Mouse (Mus musculus): ENCODE results near the gene Gstm2. TPM values are rescaled to one million over a fixed set of nuclear protein-coding genes. Genes with fewer than 3 reads are reported as not detected.
"Not testable (repeated sequence)": the region's sequence is repeated elsewhere in the genome, so short reads cannot be mapped to it uniquely, and the experiment has no call there.

The Gstm2 gene
- total RNA-seq, 2 experiments from 2014 or later: 46.5 to 48.8 TPM

DNA sequence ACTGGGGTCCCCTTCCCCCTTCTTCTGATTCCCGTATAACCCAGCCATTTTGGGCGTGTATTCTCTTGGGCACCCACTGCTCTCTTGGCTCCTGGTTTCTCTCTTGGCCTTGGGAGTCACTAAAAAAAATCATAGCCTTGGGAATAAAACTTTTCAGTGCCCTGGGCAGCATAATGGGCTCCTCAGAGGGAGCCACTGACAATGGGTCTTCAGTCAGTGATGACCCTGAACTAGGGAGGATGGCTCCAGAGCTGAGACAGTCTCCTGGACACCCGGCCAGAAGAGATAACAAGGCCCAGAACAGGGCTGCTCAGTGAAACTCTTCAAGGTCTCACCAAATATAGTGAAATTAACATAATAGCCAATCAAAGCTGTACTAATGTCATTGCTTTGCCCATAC, 12.3 kb upstream of the Gstm2 start:
- DNase-seq (ENCODE audit: low spot score in 2 of 2): no peak

DNA sequence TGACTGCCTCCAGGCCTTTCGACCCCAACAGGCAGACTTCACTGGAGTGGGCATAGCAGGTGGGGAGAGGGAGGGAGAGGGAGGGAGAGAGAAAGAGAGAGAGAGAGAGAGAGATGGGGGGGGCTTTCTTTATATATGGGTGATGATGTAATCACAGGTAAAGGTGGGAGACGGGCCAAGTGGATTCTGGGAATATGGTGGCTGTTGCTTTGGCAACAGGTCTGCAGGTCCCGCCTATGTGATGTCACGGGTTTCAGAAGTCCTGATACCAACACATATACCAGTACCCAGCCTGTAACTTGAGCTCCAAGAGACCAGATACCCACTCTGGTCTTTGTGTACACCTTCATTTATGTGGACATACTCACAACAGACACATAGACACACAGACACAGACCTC, 10.3 kb upstream of the Gstm2 start:
- no peak for DNase-seq (ENCODE audit: low spot score in 2 of 2)

DNA sequence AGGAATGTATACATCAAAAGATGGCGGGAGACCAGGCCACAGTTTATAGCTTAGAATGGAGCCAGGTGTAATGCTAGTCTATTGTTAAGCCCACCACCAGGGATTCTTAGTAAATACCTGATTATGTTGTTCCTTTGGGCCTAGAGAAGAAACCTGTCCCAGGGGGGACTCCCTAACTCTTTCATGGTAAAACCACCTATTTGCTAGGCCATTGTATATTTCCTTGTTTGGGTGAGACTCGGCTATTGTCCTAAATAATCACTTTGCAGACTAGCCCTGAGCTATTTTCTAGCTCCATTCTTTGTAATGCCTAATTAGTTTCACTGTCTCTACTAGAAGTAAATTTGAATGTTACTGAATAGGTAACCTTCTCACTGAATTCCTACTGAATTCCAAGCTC, 9.7 kb upstream of the Gstm2 start:
- not testable (repeated sequence) for DNase-seq (ENCODE audit: low spot score in 2 of 2)

DNA sequence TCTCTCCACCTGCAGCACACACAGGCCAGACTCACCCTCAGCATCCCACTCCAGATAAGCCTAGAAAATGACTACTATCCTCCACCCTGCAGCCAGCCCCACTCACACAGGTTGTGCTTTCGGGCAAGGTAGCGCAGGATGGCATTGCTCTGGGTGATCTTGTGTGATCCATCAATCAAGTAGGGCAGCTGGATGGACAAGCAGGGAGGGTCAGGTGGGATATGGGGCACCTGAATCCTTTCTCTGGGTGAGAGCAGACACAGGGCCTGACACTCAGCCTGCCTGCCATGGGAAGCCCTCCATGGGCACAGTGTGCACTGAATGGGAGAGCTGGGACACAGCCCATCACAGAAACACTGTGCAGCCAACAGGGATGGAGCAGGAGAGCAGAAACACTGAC, 1.1 kb downstream of the Gstm2 start:
- not testable (repeated sequence) for DNase-seq (ENCODE audit: low spot score in 2 of 2)

DNA sequence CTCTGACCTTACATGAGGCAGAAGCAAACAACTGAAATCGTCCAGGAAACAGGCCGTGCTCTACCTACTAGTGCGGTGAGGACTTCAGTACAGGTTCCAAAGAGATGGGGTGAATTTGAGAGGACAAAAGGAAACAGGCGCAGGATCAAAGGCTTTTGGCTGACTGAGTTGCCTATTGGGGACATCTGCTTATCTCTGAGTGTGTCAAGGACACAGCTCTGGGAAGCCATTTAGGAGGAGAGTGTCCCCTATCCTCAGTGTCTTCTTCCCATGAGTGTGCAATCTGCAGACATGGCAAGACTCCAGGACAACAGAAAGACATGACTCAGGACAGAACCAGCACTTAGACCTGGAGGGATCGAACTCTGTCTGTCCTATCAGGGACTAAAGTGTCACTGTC, 1.8 kb downstream of the Gstm2 start:
- no peak for DNase-seq (ENCODE audit: low spot score in 2 of 2)

DNA sequence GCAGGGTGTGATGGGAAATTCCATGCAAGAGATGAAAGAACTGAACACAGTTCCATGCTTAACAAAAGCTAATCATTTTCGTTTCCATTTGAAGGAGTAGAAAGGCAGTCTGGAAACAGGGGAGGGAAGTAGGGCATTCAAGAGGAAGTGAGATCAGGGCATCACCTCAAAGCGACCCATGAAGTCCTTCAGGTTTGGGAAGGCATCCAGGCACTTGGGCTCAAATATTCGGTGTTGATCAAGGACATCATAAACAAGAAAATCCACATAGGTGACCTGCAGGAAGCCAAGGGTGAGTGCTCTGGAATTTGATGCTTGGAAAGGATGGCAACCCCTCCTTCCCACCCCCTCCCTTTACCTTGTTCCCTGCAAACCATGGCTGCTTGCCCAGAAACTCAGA, 2.5 kb downstream of the Gstm2 start:
- DNase-seq (ENCODE audit: low spot score in 2 of 2): no peak

DNA sequence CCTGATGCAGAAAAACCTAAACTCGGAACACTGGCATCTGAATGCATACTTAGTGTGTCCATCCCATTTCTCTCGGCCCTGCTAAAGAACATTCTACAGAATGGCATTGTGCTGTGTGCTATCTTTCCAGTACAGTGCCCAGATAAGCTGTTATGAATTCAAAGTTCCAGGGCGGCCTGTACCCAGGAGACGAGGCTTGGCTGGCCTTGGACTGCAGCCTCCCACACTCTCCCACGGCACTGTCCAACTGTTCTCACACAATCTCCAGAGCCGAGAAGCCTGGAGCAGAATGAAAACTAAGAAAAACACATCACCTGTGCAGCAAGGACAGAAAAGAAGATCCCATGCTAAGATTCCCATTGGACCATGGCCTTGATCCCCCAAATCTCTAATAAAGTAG, 3.5 kb downstream of the Gstm2 start:
- DNase-seq (ENCODE audit: low spot score in 2 of 2): no peak

DNA sequence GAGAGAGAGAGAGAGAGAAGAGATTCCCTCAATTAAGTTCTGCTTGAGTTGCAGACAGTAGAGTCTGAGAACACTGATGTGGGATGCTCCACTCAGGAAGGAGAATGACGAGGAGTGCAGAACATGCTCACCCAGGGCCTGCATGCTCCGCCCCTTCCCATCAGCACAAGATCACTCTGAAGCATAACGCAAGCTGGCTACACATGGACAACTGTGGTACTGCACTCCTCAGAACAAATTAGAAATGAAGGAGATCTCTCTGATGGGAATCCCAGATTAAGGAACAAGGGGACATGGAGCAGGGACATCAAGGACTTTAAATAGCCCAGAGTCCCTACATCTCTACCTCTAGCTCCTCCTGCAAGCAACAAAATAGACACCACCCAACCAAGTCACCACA, 5.0 kb downstream of the Gstm2 start:
- DNase-seq (ENCODE audit: low spot score in 2 of 2): no peak

DNA sequence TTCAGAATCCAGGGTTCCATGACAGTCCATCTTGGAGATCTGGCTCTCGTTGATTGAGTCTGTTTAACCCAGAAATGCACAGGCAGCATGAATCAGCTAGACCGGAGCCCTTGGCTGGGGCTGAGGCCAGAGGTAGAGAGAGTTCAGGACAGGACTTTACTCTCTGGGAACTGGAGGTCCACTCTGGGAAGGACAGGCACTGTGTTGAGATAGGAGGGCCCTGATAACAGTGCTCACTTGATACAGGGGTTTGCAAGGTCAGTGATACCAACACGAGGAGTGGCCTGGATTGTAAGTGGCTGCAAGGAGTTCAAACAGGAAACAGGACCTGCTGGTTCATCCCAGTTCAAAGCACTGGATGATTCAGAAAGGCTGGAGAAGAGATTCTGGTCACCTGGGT, 8.6 kb downstream of the Gstm2 start:
- no peak for DNase-seq (ENCODE audit: low spot score in 2 of 2)

DNA sequence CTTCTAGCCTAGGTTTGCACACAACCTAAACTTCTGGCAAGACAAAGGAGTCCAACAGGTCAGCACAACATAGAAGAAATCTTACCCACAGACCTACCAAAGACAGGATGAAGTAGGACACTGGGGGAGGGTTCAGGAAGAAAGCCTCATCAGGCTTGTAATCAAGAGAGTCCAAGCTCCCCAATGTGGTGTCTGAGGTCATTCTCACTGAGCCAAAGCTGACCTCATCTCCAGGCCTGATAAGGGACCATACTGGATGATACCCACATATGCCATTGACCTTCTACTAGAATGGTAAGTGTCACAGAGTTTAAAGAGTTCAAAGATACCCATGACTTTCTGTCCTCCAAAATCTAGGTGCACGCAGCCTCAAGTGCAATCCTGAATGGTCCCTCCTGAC, 12.0 kb downstream of the Gstm2 start:
- no peak for DNase-seq (ENCODE audit: low spot score in 2 of 2)

DNA sequence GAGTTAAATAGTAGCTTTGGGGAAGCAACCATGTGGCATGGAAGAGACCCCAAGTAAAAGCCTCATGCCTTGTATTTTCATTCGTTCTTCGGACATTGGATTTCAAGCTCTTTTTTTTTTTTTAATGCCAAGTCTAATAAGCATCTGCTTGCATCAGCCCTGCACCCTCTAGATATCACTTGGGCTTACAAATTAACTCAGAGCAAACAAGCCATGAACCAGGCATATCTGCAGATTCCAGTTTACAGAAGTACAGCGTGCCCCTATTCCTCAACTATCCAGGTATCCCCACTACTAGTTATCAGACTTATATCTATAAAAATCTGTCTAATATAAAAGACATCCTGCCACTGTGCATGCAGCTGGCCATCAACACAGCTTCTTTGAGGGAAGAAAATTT, 14.2 kb downstream of the Gstm2 start:
- no peak for DNase-seq (ENCODE audit: low spot score in 2 of 2)

DNA sequence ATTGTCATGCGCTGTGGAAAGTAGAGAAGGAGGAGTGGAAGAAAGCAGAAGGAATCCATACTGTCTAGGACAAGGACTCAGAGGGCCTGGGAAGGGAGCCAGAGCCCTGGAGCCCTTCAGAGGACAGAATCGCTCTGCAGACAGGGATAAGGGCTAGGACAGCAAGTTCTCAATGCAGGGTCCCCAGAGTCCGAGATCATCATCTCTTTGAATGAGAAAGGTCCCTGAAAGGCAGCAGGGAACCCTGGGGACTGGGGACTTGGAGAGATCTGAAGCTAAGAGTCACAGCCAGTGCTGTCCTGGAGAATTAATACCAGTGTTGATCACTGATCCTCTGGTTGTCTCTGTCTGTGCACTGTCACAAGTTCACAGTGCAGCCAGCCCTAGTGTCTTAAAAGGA, 15.2 kb downstream of the Gstm2 start:
- DNase-seq (ENCODE audit: low spot score in 2 of 2): not testable (repeated sequence)

DNA sequence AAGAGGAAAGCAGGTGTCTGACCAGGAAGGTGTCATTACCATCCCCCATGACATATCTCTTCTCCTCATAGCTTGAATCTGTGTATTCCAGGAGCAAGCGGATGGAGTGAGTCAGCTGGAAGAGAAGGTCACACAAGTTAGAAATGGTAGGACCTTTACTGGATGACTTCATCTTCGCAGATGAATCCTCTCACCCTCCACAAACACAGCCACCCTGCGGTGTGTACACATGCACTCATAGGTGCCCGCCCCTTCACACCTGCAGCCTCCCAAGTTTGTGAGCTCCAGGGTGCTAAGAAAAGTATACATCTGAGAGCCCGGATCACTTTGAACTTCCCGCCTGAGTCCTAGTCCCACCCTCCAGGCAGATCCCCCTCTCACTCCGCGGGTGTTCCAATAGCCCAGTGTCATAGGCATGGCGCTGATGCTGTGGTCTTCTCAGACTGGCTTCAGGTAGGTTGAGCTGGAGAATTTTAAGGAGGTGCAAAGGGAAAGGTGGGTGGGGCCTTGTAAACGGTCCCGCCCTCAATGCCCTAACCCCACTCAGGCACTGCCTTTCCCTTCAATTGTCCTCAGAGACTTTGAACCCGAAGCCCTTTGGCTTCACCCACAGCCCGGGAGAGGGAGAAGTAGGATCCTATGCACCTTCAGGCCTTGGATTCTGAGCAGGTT, 17.4 kb downstream of the Gstm2 start, which contains the start of gene Gstm3:
Gstm3 (minus strand) TSS at position 560 of the 672 bp plus-strand sequence.
- DNase-seq (ENCODE audit: low spot score in 2 of 2): no peak

DNA sequence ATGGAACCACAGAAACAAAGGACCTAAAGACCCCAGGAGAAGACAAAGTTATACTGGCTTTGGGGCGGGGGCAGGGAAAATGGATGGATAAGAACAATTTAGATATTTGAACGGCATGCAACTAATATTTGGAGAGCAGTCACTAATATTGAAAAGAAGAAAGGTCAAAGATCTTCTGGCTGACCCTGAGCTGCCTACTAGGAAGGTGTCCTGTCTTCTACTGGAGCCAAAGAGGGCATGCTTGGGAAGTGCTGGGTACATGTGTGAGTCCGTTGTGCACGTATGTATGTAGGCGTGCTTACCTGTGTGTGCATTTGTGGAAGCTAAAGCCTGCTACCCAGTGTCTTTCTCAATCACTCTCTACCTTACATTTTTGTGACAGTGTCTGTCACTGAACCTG, 19.6 kb downstream of the Gstm2 start:
- no peak for DNase-seq (ENCODE audit: low spot score in 2 of 2)

DNA sequence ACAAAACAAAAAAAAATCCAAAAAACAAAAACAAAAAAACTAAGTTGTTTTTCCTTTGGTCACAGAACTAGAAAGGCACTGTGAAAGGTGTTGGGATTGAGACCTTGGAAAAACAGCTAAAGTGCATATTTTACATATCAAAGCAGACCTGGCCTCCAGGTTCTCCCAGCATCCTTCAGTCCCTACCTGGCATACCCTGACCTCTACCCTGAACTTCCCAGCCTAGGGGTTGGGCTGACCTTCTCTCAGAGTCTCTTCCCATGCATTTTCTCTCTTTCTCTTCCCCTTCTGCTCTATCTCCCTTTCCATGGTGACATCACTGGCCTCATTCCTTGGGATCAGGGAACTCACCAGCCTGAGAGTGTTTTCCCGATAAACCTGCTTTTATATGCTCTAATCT, 20.7 kb downstream of the Gstm2 start:
- DNase-seq (ENCODE audit: low spot score in 2 of 2): no peak

DNA sequence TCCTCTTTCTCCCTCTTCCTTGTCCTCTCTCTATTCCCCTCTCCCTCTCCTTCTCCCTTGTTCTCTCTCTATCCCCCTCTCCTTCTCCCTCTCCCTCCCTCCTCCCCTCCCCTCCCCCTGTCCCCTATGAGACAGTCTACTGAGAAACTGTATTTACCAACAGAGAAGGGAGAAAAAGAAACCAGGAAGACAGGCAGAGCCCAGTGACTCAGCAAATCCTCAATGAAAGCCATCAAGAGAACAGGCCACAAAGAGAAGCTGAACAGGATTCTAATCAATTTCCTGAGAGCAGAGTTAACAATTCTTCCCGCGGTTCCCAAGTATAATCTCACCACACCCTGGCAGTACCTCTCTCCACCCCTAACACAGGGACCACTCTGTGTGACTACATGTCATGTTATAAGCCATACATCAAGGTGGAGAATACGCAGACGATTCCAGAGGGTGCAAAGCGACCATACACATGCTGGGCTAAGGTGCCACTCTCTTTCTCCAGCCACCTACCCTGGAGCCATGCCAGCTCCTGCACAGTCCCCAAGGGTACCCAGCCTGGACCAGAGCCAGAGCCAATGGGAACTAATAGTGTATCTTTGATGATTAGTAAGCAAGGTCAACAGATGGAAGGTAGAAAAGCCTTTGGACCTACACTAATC, 21.5 kb downstream of the Gstm2 start:
- no peak for DNase-seq (ENCODE audit: low spot score in 2 of 2)

DNA sequence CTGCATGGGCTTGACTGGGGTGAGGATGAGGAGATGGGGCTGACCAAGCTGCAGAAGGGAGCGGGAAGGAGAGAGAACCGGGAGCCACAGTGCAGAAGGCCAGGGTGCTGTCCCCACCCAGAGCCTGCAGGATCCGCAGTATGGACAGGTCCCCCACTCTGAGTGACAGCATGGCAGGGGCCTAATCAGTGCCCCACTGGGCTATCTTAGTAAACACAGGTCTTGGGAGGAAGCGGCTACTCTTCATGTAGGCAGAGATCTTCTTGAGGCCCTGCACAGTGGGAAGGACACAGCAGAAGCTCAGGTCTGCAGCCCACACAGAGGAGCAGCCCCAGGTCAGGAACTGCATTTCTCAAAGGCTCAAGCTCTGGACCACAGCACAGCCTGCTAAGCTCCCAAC, 22.2 kb downstream of the Gstm2 start:
- no peak for DNase-seq (ENCODE audit: low spot score in 2 of 2)

DNA sequence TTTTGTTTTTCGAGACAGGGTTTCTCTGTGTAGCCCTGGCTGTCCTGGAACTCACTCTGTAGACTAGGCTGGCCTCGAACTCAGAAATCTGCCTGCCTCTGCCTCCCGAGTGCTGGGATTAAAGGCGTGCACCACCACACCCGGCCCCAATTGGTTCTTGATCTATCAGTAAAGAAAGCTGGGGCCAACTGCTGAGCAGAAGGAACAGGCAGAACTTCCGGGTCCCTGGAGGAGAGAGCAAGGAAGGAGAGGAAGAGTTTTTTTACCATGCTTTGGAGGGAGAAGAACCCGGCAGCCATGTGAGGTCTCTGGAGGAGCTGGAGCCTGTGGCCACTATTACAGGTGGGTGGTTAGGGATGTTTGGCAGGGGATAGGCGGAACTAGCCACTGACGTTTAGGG, 31.0 kb downstream of the Gstm2 start:
- not testable (repeated sequence) for DNase-seq (ENCODE audit: low spot score in 2 of 2)

DNA sequence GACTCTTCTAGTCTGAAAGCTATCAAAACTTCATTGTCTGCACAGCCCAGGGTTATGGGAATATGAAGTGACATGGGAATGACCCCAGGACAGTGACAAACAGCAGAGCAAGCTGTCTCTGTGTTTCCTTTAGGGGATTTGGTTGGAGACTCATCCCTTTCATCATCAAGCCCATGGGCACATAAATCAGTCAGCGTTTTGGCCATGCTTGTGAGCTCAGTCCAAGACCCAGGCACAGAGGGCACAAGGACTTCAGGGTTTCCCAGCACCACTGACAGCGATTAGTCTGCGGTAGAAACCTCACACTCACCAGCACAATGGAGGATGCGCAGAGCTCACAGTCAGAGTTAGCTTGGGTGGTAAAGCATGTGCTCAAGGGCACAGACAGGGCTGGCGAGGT, 32.3 kb downstream of the Gstm2 start:
- DNase-seq (ENCODE audit: low spot score in 2 of 2): no peak

DNA sequence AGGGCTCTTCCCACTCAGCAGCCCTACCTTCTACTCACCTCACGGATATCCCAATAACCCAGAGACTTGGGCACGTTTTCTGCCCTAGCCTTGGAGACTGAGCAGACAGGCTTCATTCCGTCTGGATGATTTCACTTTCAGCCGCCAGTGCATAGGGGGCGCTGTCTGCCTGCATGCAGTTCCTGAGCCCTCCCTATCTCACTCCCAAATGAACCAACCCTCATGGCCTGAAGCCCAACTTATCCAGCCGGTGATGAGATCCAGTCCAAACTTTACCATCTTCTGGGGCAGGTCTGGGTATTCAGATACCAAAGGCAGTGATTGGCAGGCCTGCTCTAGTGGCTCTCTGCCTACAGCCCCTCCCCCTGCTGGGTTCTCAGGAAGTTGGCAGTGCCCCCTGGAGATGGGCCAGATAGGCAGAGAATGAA, 32.9 kb downstream of the Gstm2 start:
- DNase-seq (ENCODE audit: low spot score in 2 of 2): peak; percentile 43 to 77

DNA sequence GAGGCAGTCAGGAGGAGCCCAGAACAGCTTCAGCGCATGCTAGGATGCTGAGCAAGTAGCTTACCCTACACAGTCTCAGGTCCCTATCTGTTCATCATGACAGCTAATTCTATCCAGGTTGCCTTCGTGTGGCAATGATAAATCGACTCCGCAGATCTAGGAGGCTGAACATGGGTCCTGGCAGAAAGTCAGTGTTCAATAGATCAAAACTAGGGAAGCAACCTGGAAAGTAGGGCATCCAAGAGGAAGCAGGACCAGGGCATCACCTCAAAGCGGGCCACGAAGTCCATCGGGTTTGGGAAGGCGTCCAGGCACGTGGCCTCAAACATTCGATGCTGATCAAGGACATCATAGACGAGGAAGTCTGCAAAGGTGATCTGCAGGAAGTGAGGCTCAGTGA, 35.7 kb downstream of the Gstm2 start:
- no peak for DNase-seq (ENCODE audit: low spot score in 2 of 2)

DNA sequence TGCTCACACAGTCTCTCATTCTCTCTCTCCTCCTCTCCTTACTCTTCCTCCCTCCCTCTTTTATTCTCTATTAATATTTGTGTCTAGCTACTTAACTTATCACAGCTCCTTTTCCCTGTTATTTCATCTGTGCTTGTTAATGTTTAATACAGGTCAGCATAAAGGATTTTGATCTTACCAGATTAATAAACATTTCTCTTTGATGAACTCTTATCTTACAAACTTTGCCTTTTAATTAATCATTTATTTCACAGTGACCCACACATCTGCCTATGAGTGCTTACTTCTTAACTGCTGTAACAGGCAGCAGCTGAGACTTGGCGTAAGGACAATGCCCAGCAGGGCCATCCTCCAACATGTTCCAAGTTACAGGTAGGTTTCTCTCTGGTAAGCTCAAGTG, 36.8 kb downstream of the Gstm2 start:
- not testable (repeated sequence) for DNase-seq (ENCODE audit: low spot score in 2 of 2)

DNA sequence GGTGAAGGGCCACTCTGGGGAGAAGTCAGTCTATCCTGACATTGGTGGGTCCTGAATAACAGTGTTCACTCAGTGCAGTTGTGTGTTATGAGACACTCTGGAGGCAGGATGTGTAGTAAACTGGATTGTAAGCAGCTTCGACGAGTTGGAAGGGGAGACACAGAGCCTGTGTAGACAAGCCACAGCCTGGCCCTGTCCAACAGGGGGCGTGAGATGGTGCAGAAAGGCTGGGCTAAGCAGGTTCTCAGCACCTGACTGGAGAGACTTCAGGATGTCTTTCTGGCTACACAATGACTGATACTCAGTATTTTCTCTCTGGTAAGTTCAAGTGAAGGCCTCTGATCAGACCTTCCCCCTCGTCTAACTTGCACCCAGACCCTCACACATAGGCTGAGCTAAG, 40.5 kb downstream of the Gstm2 start:
- no peak for DNase-seq (ENCODE audit: low spot score in 2 of 2)
